Mouse (Mus musculus) forelimb bud, embryonic 11.5 days (tissue): ENCODE data around the gene Pear1.

Experiments
- DNase-seq: peaks from one replicate; pipeline ENCODE4 v3.0.0-alpha.2; 2012; ENCODE audit warnings: low read depth, low spot score

Pear1 gene

GRCm38 (mm10) chr3:87765631-87766283 lies 58.3 kb downstream of the Pear1 start:
- DNase-seq, result no peak

GRCm38 (mm10) chr3:87765091-87765490 lies 59.0 kb downstream of the Pear1 start:
- DNase-seq, result peak; percentile 53

GRCm38 (mm10) chr3:87764506-87764905 lies 59.6 kb downstream of the Pear1 start:
- no peak for DNase-seq

GRCm38 (mm10) chr3:87763683-87764289 lies 60.3 kb downstream of the Pear1 start:
- peak; percentile 49 for DNase-seq

GRCm38 (mm10) chr3:87763202-87763601 lies 60.9 kb downstream of the Pear1 start:
- DNase-seq, result no peak

GRCm38 (mm10) chr3:87761408-87762375 lies 62.4 kb downstream of the Pear1 start:
- DNase-seq, result peak; percentile 25

GRCm38 (mm10) chr3:87758641-87759040 lies 65.5 kb downstream of the Pear1 start:
- DNase-seq, result no peak

- DNase-seq, result no peak
These were observed 67.6 kb downstream of the Pear1 start for GRCm38 (mm10) chr3:87756488-87756887.

GRCm38 (mm10) chr3:87755964-87756363 lies 68.1 kb downstream of the Pear1 start:
- peak; percentile 73 for DNase-seq

- no peak for DNase-seq
These were observed 70.3 kb downstream of the Pear1 start for GRCm38 (mm10) chr3:87753829-87754228.

- DNase-seq, result no peak
These were observed 71.5 kb downstream of the Pear1 start for GRCm38 (mm10) chr3:87752567-87752966.

- DNase-seq, result no peak
These were observed 74.1 kb downstream of the Pear1 start for GRCm38 (mm10) chr3:87749977-87750376.

GRCm38 (mm10) chr3:87749036-87749435 lies 75.1 kb downstream of the Pear1 start:
- DNase-seq, result peak; percentile 33

GRCm38 (mm10) chr3:87748431-87748830 lies 75.7 kb downstream of the Pear1 start, which contains the start of gene Lrrc71:
Gene Lrrc71, minus strand, starts transcription at chr3:87748625.
- no peak for DNase-seq

- peak; percentile 51 for DNase-seq
These were observed 79.0 kb downstream of the Pear1 start for GRCm38 (mm10) chr3:87745036-87745659.

- no peak for DNase-seq
These were observed 80.2 kb downstream of the Pear1 start for GRCm38 (mm10) chr3:87743927-87744326.

- no peak for DNase-seq
These were observed 81.4 kb downstream of the Pear1 start for GRCm38 (mm10) chr3:87742735-87743134.

GRCm38 (mm10) chr3:87742013-87742412 lies 82.1 kb downstream of the Pear1 start:
- DNase-seq, result no peak

- DNase-seq, result no peak
These were observed 85.2 kb downstream of the Pear1 start for GRCm38 (mm10) chr3:87738906-87739305.

GRCm38 (mm10) chr3:87735335-87735734 lies 88.8 kb downstream of the Pear1 start:
- DNase-seq, result no peak

- no peak for DNase-seq
These were observed 89.9 kb downstream of the Pear1 start for GRCm38 (mm10) chr3:87733984-87734761.
